Mouse (Mus musculus): ENCODE measurements around the gene Cdh15. TPM values are rescaled to one million over a fixed set of nuclear protein-coding genes. Genes with fewer than 3 reads are reported as not detected.

Gene Cdh15
- polyA plus RNA-seq (2012; rRNA removed): 1.2 and 2.5 TPM in 2 replicates

DNA sequence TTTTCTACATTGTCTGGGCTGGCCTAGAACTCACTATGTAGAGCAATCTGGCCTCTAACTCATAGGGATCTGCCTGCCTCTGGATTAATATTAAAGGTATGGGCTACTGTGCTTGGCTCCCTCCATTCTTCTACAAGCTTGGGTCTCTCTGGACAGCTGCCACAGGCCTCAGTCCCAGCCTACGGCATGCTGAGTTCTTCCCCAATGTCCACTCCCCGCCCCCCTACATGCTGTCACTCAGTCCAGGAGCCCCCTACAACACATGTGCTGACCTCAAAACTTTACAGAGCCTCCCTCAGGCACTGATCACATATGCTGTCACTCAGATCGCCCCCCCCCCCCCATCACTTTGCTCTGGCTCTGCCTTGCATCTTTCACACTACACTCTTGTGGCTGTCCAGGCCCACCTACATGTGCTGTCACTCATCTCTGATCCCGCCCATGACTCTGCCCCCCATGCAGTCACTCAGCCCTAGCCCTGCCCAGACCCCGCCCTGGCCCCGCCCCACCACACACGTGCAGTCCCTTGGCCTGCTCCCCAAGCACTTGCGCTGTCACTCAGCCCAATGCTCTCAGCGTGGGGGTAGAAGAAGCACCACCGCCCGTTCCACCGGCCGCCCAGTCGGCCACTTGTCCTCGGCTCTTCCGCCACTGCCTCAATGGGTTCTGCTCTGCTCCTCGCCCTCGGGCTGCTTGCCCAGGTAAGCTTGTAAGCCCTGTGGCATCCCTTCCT is at the start of gene Cdh15:
Gene Cdh15, plus strand, starts transcription at position 138 of the 733 bp plus-strand sequence.

Other genes starting within 250 kb of the Cdh15 start
- 15.6 and 16.8 TPM in 2 replicates for gene Galns, start 236.5 kb upstream of the Cdh15 start, polyA plus RNA-seq (2012; rRNA removed)
- 143 and 218 TPM in 2 replicates for gene Trappc2l, start 236.3 kb upstream of the Cdh15 start, polyA plus RNA-seq (2012; rRNA removed)
- gene Pabpn1l, start 225.2 kb upstream of the Cdh15 start, polyA plus RNA-seq (2012; rRNA removed): 3.2 and 5.0 TPM in 2 replicates
- 15.7 and 17.2 TPM in 2 replicates for gene Cbfa2t3, start 148.9 kb upstream of the Cdh15 start, polyA plus RNA-seq (2012; rRNA removed)
- gene Acsf3, start 72.5 kb upstream of the Cdh15 start, polyA plus RNA-seq (2012; rRNA removed): 20.9 and 25.6 TPM in 2 replicates
- 76.3 and 146 TPM in 2 replicates for gene Ankrd11, start 194.3 kb downstream of the Cdh15 start, polyA plus RNA-seq (2012; rRNA removed)
- 115 and 159 TPM in 2 replicates for gene Spg7, start 215.0 kb downstream of the Cdh15 start, polyA plus RNA-seq (2012; rRNA removed)

Data from ovary, adult 2 months (tissue).